Mouse (Mus musculus) lung, postnatal 0 days (tissue): ENCODE results near the gene Upk1b. TPM values are rescaled to one million over a fixed set of nuclear protein-coding genes. Genes with fewer than 3 reads are reported as not detected.

Experiments used
- ATAC-seq: fragments of 200-750 bp; cut with Nextera tagmentation; 2 replicates; pipeline ENCODE4 v1.8.0; 2017; ENCODE audit warnings: moderate library complexity
- DNase-seq: peaks from one replicate; pipeline ENCODE4 v3.0.0-alpha.2; 2016; ENCODE audit warnings: low spot score
- H3K27ac ChIP-seq: fragments of 300-500 bp; sonication (generic); 2 replicates; pipeline ENCODE4 v1.5.1; 2014; ENCODE audit warnings: antibody characterized with exemption, mild to moderate bottlenecking, low read length, mixed read lengths
- H3K27me3 ChIP-seq: fragments of 300-500 bp; sonication (generic); replicated peaks from 2 replicates; pipeline ENCODE4 v1.6.1; 2014; ENCODE audit warnings: low read length, mixed read lengths; ENCODE audit not compliant: insufficient read depth
- H3K36me3 ChIP-seq: fragments of 300-500 bp; sonication (generic); 2 replicates; pipeline ENCODE4 v1.6.1; 2014; ENCODE audit warnings: low read length, mixed read lengths; ENCODE audit not compliant: insufficient read depth
- H3K4me1 ChIP-seq: fragments of 300-500 bp; sonication (generic); 2 replicates; pipeline ENCODE4 v1.6.1; 2014; ENCODE audit warnings: antibody characterized with exemption, low read depth, low read length, mixed read lengths; ENCODE audit not compliant: insufficient read depth
- H3K4me2 ChIP-seq: fragments of 300-500 bp; sonication (generic); replicated peaks from 2 replicates; pipeline ENCODE4 v1.6.1; 2014; ENCODE audit warnings: low read depth, mild to moderate bottlenecking, low read length, moderate library complexity, mixed read lengths
- H3K4me3 ChIP-seq: fragments of 300-500 bp; sonication (generic); 2 replicates; pipeline ENCODE4 v1.5.1; 2014; ENCODE audit warnings: low read depth, low read length
- H3K9ac ChIP-seq: fragments of 300-500 bp; sonication (generic); replicated peaks from 2 replicates; pipeline ENCODE4 v1.6.1; 2014; ENCODE audit warnings: low read depth, mild to moderate bottlenecking
- H3K9me3 ChIP-seq: fragments of 300-500 bp; sonication (generic); 2 replicates; pipeline ENCODE4 v1.6.1; 2016; ENCODE audit warnings: low read length, mixed read lengths
- CTCF ChIP-seq: IDR thresholded peaks from 2 replicates; pipeline ENCODE4 v1.5.1; 2016; ENCODE audit warnings: antibody characterized with exemption, mild to moderate bottlenecking
- EP300 ChIP-seq: IDR thresholded peaks from 2 replicates; pipeline ENCODE4 v1.6.1; 2016; ENCODE audit warnings: antibody characterized with exemption, mild to moderate bottlenecking, control low read depth
- WGBS: fragments of 180-500 bp; shearing (Covaris S2); extraction: QIAGEN DNeasy Blood & Tissue Kit; methylation state at CpG from one replicate; pipeline ENCODE4 v1.1.7; 2014; 5-methylcytosine and 5-hydroxymethylcytosine counted together
- polyA plus RNA-seq: library from polyadenylated mRNA; unstranded; fragments of >200 nt; fragmentation: Nextera tagmentation; extraction: Ambion mirVana; gene quantifications from 2 replicates; pipeline ENCODE4 v1.2.1, GENCODE M21; 2015

The Upk1b gene
- polyA plus RNA-seq, 1 experiment from 2014 or later: 71.6 TPM

- Histone ChIP-seq H3K4me1 (peaks cover 5% of the 10 kb centered on the region; the same call in 1 of the 2 replicates), H3K27me3 (no peaks in the 10 kb centered on the region), H3K36me3 (peaks cover 13% of the 10 kb centered on the region; the same call in 1 of the 2 replicates), H3K9me3 (no peaks in the 10 kb centered on the region), H3K4me2 (no peak overlapping the region), H3K27ac (no peak overlapping the region), H3K4me3 (no peak overlapping the region), H3K9ac (no peak overlapping the region)
- DNase-seq: no peak
- WGBS: 86% methylated on average over 8 of the region's 8 CpGs
- TF ChIP-seq EP300 (no peak), CTCF (no peak)
- ATAC-seq: no peak
Measured at GRCm38 (mm10) chr16:38768386-38768785, 31.7 kb downstream of the Upk1b start.

DNA sequence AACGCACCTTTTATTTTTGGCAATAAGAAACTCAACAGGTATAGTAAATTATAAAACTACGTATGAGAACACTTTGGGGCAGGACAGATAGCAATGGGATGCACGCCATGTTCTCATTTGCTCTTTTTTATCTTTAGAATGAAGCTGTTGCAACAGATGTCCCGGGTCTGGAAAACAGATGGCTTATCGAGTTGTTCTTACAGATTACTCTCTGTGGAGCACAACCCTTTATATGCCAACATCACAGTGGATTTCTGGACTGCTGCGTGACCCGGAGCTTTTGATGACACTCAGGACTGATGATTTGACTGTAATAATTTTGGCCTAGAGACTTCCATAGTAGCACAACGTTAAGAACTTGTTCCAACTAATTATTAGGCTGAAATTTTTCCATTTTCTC, 32.4 kb downstream of the Upk1b start:
- Histone ChIP-seq H3K4me2 (no peak overlapping the region), H3K27me3 (no peaks in the 10 kb centered on the region), H3K36me3 (peaks cover 13% of the 10 kb centered on the region; the same call in 1 of the 2 replicates), H3K9ac (no peak overlapping the region), H3K9me3 (no peaks in the 10 kb centered on the region), H3K4me3 (no peak overlapping the region), H3K27ac (no peak overlapping the region), H3K4me1 (peaks cover 7% of the 10 kb centered on the region; the same call in 1 of the 2 replicates)
- ATAC-seq (peak; percentile 63), DNase-seq (peak; percentile 80)
- no peak for TF ChIP-seq CTCF
- TF ChIP-seq EP300: no peak; the same call in 1 of the 2 replicates
- 68% methylated on average over 8 of the region's 8 CpGs for WGBS

DNA sequence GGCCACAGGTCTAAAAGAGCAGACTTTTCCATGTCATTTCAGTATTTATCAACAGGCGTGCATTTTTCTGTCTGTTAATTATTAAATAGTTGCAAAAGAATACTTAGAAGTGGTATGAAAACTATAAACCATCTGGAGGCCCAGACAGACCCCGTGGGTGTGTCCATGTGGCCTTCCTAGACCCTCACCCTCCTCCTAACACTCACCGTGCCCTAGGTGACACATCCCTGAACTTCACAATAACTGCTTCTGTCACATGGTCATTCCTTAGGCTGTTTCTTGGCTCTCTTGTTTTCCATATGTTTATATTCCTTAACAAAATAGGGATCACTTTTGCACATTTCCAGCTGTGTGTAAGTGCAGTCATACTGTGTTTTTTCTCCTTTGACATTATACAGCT, 33.5 kb downstream of the Upk1b start:
- no peaks in the 10 kb centered on the region for H3K9me3 ChIP-seq
- H3K9ac ChIP-seq: no peak overlapping the region
- H3K27ac ChIP-seq: no peak overlapping the region
- peaks cover 13% of the 10 kb centered on the region; the same call in 1 of the 2 replicates for H3K36me3 ChIP-seq
- no peak overlapping the region for H3K4me2 ChIP-seq
- H3K27me3 ChIP-seq: no peaks in the 10 kb centered on the region
- WGBS: 48% methylated on average over 3 of the region's 3 CpGs
- H3K4me1 ChIP-seq: peaks cover 7% of the 10 kb centered on the region; the same call in 1 of the 2 replicates
- DNase-seq: peak; percentile 66
- peak; percentile 63 for ATAC-seq
- TF ChIP-seq CTCF (no peak), EP300 (peak; percentile 39; the same call in 1 of the 2 replicates)
- no peak overlapping the region for H3K4me3 ChIP-seq

DNA sequence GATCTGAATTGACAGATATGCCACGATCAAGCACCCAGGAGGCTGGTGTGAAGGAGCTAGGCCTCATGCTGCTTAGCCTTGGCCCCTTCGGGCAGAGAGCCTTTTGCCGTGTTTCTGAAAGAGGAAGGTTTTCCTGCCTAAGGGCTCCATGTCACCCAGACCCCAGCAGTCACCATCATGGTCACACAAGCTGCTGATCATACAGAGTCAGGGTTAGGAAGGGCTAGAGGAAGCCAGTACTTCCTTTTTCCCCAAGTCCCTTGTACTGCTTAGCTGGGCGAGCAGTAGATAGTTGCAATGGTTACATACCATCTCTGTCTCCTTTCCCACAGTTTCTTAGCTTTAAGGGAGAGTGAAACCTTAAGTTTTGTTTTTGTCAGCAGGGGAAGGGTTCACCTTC, 36.6 kb downstream of the Upk1b start:
- no peak for TF ChIP-seq CTCF
- no peak for TF ChIP-seq EP300
- no peak overlapping the region for H3K27ac ChIP-seq
- no peak overlapping the region for H3K4me3 ChIP-seq
- no peak for ATAC-seq
- no peak for DNase-seq
- H3K27me3 ChIP-seq: no peaks in the 10 kb centered on the region
- WGBS: 65% methylated on average over 4 of the region's 4 CpGs
- H3K36me3 ChIP-seq: peaks cover 23% of the 10 kb centered on the region
- no peaks in the 10 kb centered on the region for H3K9me3 ChIP-seq
- H3K4me1 ChIP-seq: peaks cover 7% of the 10 kb centered on the region; the same call in 1 of the 2 replicates
- H3K4me2 ChIP-seq: no peak overlapping the region
- H3K9ac ChIP-seq: no peak overlapping the region

DNA sequence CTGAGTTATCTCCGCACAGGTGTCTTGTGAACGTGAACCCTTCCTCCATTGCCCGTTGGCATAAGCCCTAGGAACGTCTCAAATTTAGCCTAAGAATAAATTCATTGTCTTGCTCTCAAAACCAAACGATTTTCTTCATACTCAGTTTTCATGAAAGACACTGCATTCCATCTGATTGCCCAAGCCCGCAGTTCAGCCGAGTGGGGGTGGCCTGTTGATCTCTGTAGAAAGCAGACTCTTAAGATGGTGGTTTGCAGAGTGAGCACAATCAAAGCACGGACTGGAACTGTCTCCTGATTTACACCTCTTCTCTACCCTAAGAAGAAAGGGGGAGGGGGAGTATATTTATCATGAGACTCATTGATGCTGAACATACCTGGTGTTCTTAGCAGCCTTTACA, 37.7 kb downstream of the Upk1b start:
- 57% methylated on average over 8 of the region's 8 CpGs for whole genome bisulfite sequencing
- ATAC-seq: peak; percentile 54

DNA sequence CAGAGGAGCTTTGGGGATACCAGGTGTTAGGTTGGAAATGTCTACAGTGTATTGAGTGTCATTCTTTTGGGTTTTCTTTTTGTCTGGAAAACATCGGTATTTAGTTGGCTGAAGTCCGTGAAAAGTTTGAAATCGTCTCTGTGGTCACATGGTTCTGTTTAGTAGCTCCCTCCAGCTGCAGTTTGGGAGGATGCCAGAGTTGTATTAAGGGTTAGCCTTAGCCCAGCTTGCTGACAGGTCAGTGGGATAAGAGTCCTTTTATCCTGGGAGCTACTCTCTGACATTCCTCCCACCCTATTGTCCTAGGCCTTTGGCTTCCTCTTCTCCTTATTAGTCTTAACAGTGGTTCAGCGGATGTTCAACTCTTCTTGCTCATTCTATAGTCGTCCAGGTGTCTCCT, 38.2 kb downstream of the Upk1b start:
- Histone ChIP-seq H3K9me3 (no peaks in the 10 kb centered on the region), H3K9ac (no peak overlapping the region), H3K4me3 (no peak overlapping the region), H3K27ac (peak overlapping the region; percentile 62), H3K4me1 (peaks cover 16% of the 10 kb centered on the region; the same call in 1 of the 2 replicates), H3K27me3 (no peaks in the 10 kb centered on the region), H3K36me3 (peaks cover 18% of the 10 kb centered on the region; the same call in 1 of the 2 replicates), H3K4me2 (no peak overlapping the region)
- 71% methylated on average over 5 of the region's 5 CpGs for WGBS
- DNase-seq (peak; percentile 63), ATAC-seq (peak; percentile 47)
- no peak for TF ChIP-seq EP300
- no peak for TF ChIP-seq CTCF

More for the DNA sequence above, 37.7 kb downstream of the Upk1b start:
- Histone ChIP-seq H3K9ac (no peak overlapping the region), H3K27me3 (no peaks in the 10 kb centered on the region), H3K36me3 (peaks cover 20% of the 10 kb centered on the region; the same call in 1 of the 2 replicates), H3K4me2 (no peak overlapping the region), H3K9me3 (no peaks in the 10 kb centered on the region), H3K27ac (peak overlapping the region; percentile 62), H3K4me1 (peaks cover 12% of the 10 kb centered on the region; the same call in 1 of the 2 replicates), H3K4me3 (no peak overlapping the region)
- DNase-seq: peak; percentile 82
- TF ChIP-seq CTCF: no peak
- TF ChIP-seq EP300: peak; percentile 55; the same call in 1 of the 2 replicates
